Mouse (Mus musculus) heart, embryonic 13.5 days (tissue): Measurements from ENCODE around the gene Cox6b2. TPM values are rescaled to one million over a fixed set of nuclear protein-coding genes. Genes with fewer than 3 reads are reported as not detected.

Experiments
- ATAC-seq: fragments of 200-750 bp; cut with Nextera tagmentation; 2 replicates; pipeline ENCODE4 v1.8.0; 2017; ENCODE audit warnings: moderate TSS enrichment; ENCODE audit not compliant: insufficient number of reproducible peaks, low FRiP score, low TSS enrichment; ENCODE audit errors: extremely low read depth
- H3K27ac ChIP-seq: fragments of 300-500 bp; sonication (generic); replicated peaks from 2 replicates; pipeline ENCODE4 v1.5.1; 2015; ENCODE audit warnings: moderate library complexity, mild to moderate bottlenecking, inconsistent platforms
- H3K27me3 ChIP-seq: fragments of 300-500 bp; sonication (generic); replicated peaks from 2 replicates; pipeline ENCODE4 v1.6.1; 2015; ENCODE audit warnings: mild to moderate bottlenecking, inconsistent platforms
- H3K36me3 ChIP-seq: fragments of 300-500 bp; sonication (generic); 2 replicates; pipeline ENCODE4 v1.6.1; 2015; ENCODE audit warnings: mild to moderate bottlenecking, inconsistent platforms
- H3K4me1 ChIP-seq: fragments of 300-500 bp; sonication (generic); 2 replicates; pipeline ENCODE4 v1.6.1; 2015; ENCODE audit warnings: inconsistent platforms
- H3K4me2 ChIP-seq: fragments of 300-500 bp; sonication (generic); 2 replicates; pipeline ENCODE4 v1.6.1; 2015; ENCODE audit warnings: inconsistent platforms, mild to moderate bottlenecking, moderate library complexity
- H3K4me3 ChIP-seq: fragments of 300-500 bp; sonication (generic); 2 replicates; pipeline ENCODE4 v1.5.1; 2015; ENCODE audit warnings: moderate library complexity, mild to moderate bottlenecking, inconsistent platforms
- H3K9ac ChIP-seq: fragments of 300-500 bp; sonication (generic); 2 replicates; pipeline ENCODE4 v1.6.1; 2015; ENCODE audit warnings: inconsistent platforms, mild to moderate bottlenecking, moderate library complexity
- H3K9me3 ChIP-seq: fragments of 300-500 bp; sonication (generic); 2 replicates; pipeline ENCODE4 v1.6.1; 2016; ENCODE audit warnings: inconsistent platforms
- WGBS: fragments of 180-500 bp; shearing (Covaris S2); methylation state at CpG from one replicate; pipeline ENCODE4 v1.1.7; 2015; ENCODE audit warnings: mixed read lengths; 5-methylcytosine and 5-hydroxymethylcytosine counted together
- polyA plus RNA-seq: library from polyadenylated mRNA; unstranded; fragments of >200 nt; fragmentation: Nextera tagmentation; extraction: Ambion mirVana; gene quantifications from 2 replicates; pipeline ENCODE4 v1.2.1, GENCODE M21; 2015

Gene Cox6b2
- polyA plus RNA-seq, 1 experiment from 2014 or later = 36.4 TPM

DNA sequence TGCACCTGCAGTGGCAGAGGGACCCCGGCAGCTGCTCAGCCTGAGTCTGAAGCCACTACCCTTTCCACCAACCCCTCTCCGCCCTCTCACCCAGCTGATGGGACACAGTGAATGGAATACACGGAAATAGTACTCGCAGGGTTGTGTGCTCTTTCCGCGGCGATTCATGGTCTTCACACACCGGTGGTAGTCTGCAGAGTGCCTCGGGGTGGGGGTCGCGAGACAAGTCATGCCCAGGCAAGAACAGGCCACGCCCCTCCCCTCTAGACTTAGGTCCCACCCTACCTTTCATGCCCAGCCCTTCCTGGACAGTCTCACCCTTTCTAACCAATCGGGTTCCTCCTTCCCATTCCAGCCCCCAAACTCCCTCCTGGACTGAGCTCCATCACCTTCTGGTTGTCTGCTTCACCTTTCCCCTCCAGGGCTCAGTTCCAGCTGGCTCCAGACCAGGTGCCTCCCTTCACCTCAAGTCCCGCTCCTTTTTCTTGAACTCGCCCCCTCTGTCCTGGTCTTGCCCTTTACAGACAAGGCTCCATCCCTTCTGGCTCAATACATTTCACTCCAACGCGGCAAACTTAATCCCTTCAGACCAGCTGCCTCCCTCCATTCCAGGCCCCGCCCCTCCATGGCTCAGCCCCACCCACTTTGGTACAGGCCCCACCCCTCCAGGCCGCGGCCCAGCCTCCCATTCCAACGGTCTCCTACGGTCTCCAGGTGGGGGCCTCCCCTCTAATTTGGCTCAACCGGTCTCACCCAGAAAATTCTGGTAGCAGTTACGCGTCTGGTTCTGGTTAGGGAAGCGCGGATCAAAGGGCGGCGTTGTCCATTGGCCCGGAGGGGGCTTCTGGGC, 698 bp downstream of the Cox6b2 start:
- Histone ChIP-seq H3K4me3 (peak overlapping the region; percentile 53), H3K27me3 (no peaks in the 10 kb centered on the region), H3K9me3 (0 out of 2 replicates have a peak, but pooled peaks cover 4% of the 10 kb centered on the region), H3K4me1 (peaks cover 24% of the 10 kb centered on the region), H3K9ac (peak overlapping the region; percentile 75), H3K4me2 (peak overlapping the region; percentile 74), H3K27ac (peak overlapping the region; percentile 41), H3K36me3 (peaks cover 2% of the 10 kb centered on the region; the same call in 1 of the 2 replicates)
- WGBS = 3% methylated on average over 30 of the region's 30 CpGs
- peak; percentile 83 for ATAC-seq

DNA sequence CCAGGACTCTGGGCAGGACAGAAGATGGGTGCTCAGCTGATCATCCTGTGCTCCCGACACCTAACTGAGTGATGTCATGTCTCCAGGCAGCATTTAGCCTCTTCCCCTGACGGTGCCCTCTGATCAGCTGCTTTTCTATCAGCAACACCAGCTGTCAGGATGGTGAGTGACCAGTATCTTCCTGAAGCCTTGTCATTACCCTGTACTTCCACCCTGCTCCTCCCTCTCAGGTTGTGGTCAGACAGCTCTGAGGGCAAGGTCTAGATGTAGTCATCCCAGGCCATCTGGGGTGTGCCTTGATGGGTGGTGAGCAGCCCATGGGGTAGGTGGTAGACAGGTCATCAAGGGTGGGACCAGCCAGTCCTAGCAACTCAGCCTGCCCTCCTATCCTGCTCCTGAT, 3.7 kb downstream of the Cox6b2 start:
- Histone ChIP-seq H3K27ac (no peak overlapping the region), H3K9me3 (no peaks in the 10 kb centered on the region), H3K27me3 (no peaks in the 10 kb centered on the region), H3K4me3 (no peak overlapping the region), H3K4me2 (no peak overlapping the region), H3K4me1 (peaks cover 28% of the 10 kb centered on the region), H3K36me3 (peaks cover 30% of the 10 kb centered on the region), H3K9ac (no peak overlapping the region)
- WGBS = 62% methylated on average over 2 of the region's 2 CpGs
- no peak for ATAC-seq

DNA sequence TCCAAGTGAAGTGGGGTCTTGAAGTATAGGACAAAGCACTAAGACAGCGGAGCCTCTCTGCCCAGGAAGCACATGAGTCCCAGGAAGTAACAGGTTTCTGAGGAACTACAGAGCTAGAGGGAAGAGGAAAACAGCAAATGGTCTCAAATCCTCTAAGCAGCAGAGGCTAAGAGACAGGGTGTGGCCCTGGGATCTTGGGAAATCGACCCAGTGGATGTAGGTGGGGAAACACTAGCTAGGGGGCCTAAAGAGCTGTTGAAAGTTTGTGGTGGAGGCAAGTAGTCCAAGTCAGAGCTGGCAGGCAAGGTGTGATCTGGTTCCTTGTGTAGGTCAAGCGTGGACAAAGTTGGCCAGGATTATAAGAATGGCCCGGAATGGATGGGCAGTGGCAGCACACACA, 4.6 kb downstream of the Cox6b2 start:
- H3K4me1 ChIP-seq = peaks cover 29% of the 10 kb centered on the region
- H3K27me3 ChIP-seq = no peaks in the 10 kb centered on the region
- H3K4me3 ChIP-seq = no peak overlapping the region
- no peak overlapping the region for H3K4me2 ChIP-seq
- WGBS = 66% methylated on average over 4 of the region's 4 CpGs
- H3K36me3 ChIP-seq = peaks cover 38% of the 10 kb centered on the region
- no peak overlapping the region for H3K9ac ChIP-seq
- H3K9me3 ChIP-seq = no peaks in the 10 kb centered on the region
- no peak for ATAC-seq
- no peak overlapping the region for H3K27ac ChIP-seq

DNA sequence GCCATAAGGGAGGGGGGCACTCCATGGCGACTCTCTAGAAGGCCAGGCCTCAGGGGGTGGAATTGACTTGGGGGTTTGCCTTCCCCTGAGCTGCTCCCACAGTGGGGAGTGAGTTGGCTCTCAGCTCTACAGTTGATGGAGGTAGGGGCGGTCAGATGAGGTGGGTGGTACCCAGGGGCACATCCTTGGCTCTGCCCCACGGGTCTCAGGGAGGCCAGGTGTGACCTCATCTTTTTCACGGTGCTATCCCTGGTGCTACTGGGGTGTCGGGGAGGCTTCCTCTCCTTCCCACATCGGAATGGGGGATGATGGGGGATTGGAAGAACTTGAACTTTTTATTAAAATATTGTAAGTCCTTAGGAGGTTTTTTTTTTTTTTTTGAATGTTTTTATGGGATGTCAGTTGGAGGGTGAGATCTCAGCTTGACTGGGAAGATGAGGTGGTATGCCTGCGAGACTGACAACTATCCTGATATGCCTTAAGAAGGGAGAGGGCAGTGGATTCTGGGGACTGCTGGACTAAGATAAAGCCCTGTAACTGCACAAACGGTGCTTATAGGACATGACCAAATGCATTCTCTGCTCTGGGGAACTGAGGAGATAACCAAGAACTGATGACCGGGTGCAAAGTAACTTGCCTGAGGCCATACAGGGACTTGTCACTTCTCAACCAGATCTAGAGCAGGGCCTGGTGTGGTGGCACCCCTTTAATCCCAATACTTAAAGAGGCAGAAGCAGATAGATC, 5.6 kb downstream of the Cox6b2 start:
- Histone ChIP-seq H3K4me3 (no peak overlapping the region), H3K27me3 (no peaks in the 10 kb centered on the region), H3K27ac (no peak overlapping the region), H3K4me2 (no peak overlapping the region), H3K4me1 (peaks cover 29% of the 10 kb centered on the region), H3K9ac (no peak overlapping the region), H3K36me3 (peaks cover 48% of the 10 kb centered on the region), H3K9me3 (no peaks in the 10 kb centered on the region)
- no peak for ATAC-seq
- 53% methylated on average over 9 of the region's 9 CpGs for WGBS

DNA sequence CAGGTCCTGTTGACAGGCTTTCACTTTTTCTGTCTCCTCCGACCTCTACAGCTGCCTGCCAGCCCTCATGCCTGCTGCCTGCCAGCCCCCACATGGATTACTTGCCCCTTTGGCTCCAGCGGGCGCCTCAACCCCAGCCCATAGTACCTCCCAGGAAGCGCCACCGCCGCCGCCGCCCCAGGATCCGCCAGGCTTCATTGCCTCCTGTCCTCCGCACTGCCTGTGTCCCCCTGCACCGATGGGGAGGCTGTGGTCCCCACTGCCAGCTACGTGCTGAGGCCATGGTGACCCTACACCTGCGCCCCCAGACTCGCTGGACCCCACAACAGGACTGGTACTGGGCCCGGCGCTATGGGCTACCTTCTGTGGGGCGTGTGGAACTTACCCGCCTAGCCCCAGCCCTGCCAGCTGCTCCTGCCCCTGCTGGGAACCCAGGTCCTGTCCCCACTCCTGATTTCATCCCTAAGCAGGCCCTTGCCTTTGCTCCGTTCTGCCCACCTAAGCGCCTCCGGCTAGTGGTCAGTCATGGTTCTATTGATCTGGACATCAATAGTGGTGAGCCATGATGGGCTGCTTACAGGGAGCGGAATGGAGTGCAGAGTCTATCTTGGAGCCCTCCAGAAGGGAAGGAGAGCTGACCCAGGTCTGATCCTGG, 6.4 kb downstream of the Cox6b2 start:
- Histone ChIP-seq H3K9me3 (no peaks in the 10 kb centered on the region), H3K4me2 (no peak overlapping the region), H3K9ac (no peak overlapping the region), H3K4me3 (no peak overlapping the region), H3K4me1 (peaks cover 29% of the 10 kb centered on the region), H3K27ac (no peak overlapping the region), H3K27me3 (no peaks in the 10 kb centered on the region), H3K36me3 (peaks cover 53% of the 10 kb centered on the region)
- 82% methylated on average over 22 of the region's 22 CpGs for WGBS
- no peak for ATAC-seq

DNA sequence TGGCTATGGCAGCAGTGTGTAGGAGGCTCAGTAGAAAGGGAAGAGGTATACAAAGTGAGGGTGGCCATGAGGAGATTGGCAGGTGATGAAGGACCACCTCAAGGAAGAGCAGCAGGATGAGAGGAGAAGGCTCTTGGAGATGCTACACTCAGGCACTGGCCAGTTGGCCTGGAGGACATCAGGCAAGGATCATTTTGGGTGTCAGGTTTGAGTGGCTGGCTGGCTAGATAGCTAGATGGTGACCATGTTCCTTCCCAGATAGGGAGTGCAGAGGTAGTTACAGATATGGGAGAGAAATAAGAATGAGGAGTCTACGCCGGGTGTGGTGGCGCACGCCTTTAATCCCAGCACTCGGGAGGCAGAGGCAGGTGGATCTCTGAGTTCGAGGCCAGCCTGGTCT, 8.0 kb downstream of the Cox6b2 start:
- Histone ChIP-seq H3K9ac (no peak overlapping the region), H3K4me2 (no peak overlapping the region), H3K4me3 (no peak overlapping the region), H3K4me1 (peaks cover 37% of the 10 kb centered on the region), H3K36me3 (peaks cover 53% of the 10 kb centered on the region), H3K27me3 (no peaks in the 10 kb centered on the region), H3K27ac (no peak overlapping the region), H3K9me3 (no peaks in the 10 kb centered on the region)
- no peak for ATAC-seq
- 73% methylated on average over 6 of the region's 6 CpGs for WGBS

DNA sequence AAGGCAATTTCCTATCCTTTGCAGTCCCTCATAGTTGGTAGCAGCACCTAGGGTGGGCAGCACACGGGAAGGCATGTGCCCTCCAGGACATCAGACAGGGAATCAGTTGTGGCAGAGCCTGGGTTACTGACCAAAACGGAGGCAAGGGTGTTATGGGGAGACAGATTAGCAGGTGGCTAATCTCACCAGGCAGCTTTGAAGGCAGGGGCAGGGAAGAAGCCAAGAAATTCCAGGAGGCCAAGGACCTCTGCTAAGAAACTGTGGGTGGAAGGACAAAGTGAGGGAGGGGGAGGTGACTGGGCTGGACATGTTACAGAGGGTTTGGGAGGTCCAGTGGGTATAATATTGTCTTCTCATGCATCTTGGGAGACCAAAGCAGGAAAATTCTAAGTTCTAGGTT, 9.5 kb downstream of the Cox6b2 start:
- Histone ChIP-seq H3K4me2 (no peak overlapping the region), H3K9me3 (no peaks in the 10 kb centered on the region), H3K36me3 (peaks cover 53% of the 10 kb centered on the region), H3K4me3 (no peak overlapping the region), H3K27ac (no peak overlapping the region), H3K4me1 (peaks cover 45% of the 10 kb centered on the region), H3K27me3 (no peaks in the 10 kb centered on the region), H3K9ac (peak overlapping the region; percentile 9; the same call in 1 of the 2 replicates)
- WGBS = 47% methylated on average over 2 of the region's 2 CpGs
- ATAC-seq = no peak

DNA sequence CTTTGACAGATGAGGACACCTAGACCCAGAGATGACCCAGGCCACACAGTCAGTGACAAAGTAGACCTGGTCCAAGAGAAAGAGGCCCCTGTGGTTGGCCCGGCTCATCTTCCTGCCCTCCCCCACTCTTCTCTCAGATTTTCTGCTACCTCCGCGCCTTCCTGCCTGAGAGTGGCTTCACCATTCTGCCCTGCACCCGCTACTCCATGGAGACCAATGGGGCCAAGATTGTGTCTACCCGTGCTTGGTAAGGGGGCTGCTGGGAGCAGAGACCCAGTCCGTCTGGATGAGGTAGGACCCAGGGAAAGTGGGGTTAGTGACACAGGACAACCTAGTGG, 10.4 kb downstream of the Cox6b2 start:
- Histone ChIP-seq H3K9me3 (no peaks in the 10 kb centered on the region), H3K27ac (no peak overlapping the region), H3K4me3 (no peak overlapping the region), H3K9ac (peak overlapping the region; percentile 15; the same call in 1 of the 2 replicates), H3K4me2 (peak overlapping the region; percentile 6; the same call in 1 of the 2 replicates), H3K4me1 (peaks cover 42% of the 10 kb centered on the region), H3K36me3 (peaks cover 53% of the 10 kb centered on the region), H3K27me3 (no peaks in the 10 kb centered on the region)
- 79% methylated on average over 6 of the region's 6 CpGs for WGBS
- no peak for ATAC-seq

DNA sequence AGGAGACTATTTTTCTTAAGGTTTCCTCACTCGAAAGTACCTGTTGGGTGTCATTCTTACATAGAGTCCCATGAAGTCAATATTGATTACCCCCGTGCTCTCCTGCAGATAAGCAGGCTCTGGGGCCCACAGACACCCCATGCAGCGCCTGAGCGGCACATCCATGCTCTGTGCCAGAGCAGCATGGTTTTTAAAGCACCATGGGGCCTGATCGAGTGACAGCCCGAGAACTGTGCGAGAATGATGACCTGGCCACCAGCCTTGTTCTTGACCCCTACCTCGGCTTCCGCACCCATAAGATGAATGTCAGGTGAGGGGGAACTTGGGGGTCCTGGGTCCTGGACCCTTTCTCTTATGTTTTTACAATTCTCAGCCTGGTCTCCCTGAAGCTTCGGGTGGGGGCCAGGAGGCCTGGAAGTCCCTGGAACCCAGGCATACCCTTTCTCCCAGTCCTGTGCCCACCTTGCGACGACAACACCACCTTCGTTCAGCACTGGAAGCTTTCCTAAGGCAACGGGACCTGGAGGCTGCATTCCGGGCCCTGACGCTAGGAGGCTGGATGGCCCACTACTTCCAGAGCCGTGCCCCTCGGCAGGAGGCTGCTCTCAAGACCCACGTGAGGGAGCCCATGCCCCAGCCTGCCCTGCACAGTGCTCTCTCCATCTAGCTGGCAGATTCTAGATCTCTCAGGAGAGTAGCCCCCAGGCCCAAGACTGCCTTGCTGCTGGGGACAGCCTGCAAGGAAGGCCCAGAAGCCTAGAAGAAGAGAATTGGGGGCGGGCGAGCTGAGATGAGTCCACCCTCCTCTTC, 11.0 kb downstream of the Cox6b2 start:
- peak overlapping the region; percentile 92 for H3K9ac ChIP-seq
- 79% methylated on average over 21 of the region's 21 CpGs for WGBS
- H3K9me3 ChIP-seq = no peaks in the 10 kb centered on the region
- H3K4me1 ChIP-seq = peaks cover 39% of the 10 kb centered on the region
- peaks cover 48% of the 10 kb centered on the region for H3K36me3 ChIP-seq
- no peak for ATAC-seq
- no peaks in the 10 kb centered on the region for H3K27me3 ChIP-seq
- H3K4me3 ChIP-seq = peak overlapping the region; percentile 79
- peak overlapping the region; percentile 87 for H3K4me2 ChIP-seq
- H3K27ac ChIP-seq = peak overlapping the region; percentile 92

DNA sequence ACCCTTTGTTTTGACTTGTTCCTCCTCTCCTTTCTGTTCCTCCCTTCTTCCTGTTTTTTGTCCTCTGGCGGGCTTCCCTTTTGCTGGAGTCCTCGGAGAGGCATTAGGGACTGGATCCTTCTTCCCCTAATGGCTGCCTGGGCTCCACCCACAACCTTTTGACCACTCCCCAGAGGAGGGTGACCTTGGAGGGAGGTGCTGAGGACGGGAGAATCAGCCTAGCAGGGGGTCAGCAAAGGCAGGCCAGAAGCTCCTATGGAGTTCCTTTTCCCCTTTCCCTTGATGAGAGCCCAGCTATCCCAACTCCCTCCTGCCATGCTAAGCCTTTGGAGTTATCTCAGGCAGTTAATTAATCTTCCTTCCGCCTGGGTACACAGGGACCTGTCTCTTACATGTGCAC, 11.7 kb downstream of the Cox6b2 start:
- no peak for ATAC-seq
- Histone ChIP-seq H3K4me3 (peak overlapping the region; percentile 79), H3K27me3 (no peaks in the 10 kb centered on the region), H3K4me2 (peak overlapping the region; percentile 87), H3K27ac (peak overlapping the region; percentile 92), H3K4me1 (peaks cover 38% of the 10 kb centered on the region), H3K9ac (peak overlapping the region; percentile 92), H3K9me3 (no peaks in the 10 kb centered on the region), H3K36me3 (peaks cover 41% of the 10 kb centered on the region)
- WGBS = 3% methylated on average over 4 of the region's 4 CpGs
